Mouse (Mus musculus) lung, postnatal 25 days (tissue): ENCODE data around the gene Slc22a8.

Source experiments
- DNase-seq: peaks from one replicate; pipeline ENCODE4 v3.0.0; 2022; ENCODE audit warnings: low spot score

Gene Slc22a8

GRCm38 (mm10) chr19:8590954-8591353 lies at the start of gene Slc22a8:
Slc22a8 (plus strand) TSS chr19:8591254.
- no peak for DNase-seq

- DNase-seq: no peak
Measured at GRCm38 (mm10) chr19:8558897-8559296, 32.2 kb upstream of the Slc22a8 start.

GRCm38 (mm10) chr19:8564021-8564420 lies 27.0 kb upstream of the Slc22a8 start:
- no peak for DNase-seq

DNA sequence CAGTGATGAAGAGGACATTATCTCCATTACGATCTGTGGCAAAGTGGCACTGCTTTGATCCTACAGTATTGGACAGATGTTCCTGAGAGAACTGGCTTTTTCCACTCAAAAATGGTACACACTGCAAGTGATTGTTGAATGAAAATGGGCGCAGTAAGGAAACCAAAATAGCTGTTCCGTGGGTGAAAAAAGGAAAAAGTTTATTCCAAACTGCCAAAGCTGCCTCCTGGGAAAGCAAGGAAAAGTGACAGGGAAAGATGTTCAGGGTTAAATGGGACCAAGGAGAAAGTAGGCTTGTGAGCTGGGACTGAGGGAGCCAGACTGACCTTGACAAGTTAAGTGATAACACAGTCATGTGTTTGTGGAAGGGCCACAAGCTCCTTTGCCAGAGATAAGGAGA lies 26.6 kb upstream of the Slc22a8 start:
- DNase-seq: no peak

- DNase-seq: no peak
Measured at GRCm38 (mm10) chr19:8565262-8565661, 25.8 kb upstream of the Slc22a8 start.

DNA sequence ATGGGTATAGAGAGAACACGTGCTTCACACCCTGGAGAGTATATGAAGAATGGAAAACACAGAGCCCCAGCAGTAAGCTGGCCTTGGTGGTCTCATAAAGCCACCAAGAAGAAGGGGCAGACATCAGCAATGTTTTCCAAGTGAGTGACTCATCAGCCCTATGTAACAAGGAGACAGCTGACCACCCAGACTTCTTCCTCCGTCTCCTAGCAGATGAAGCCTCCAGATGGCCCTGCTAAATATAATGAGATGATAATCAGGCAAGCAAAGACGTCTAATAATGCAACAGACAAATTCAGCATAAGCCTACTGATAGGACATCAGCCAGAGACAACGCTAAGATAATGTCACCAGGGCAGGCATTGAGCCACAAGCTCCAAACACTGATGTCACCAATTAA lies 25.1 kb upstream of the Slc22a8 start:
- no peak for DNase-seq

DNA sequence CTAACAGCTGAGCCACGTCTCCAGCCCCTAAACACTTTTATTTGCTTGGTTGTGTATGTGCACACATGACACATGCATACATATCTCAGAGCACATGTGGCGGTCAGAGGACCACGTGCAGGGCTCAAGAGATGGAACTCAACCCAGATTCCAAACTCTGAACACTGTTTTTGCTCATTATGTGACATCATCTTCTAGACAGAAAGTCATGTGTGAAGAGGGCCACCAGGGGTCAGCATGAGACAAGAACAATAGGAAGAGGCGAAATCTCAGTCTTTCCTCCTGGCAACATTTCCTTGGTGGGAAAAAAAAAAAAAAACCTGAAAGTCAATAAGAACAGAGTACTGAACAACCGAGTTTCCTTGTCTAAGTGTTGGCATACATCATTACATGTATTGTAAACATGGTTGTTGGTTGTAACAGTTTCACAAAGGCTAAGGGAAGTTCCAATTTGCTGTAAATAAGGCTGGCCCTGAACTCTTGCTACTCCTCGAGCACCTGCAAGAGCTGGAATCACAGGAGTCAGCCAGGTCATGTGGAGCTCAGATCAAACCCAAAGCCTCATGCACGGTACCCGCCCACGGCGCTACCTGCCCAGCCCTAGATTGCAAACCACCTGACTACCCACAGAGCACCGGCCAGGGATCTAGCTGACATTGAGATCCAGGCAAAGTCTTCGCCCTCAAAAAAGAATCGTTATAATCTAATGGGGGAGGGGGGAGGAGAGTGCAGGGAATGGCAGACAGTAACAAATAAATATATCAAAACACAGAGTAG lies 23.8 kb upstream of the Slc22a8 start:
- DNase-seq: peak; percentile 13

GRCm38 (mm10) chr19:8569453-8569863 lies 21.6 kb upstream of the Slc22a8 start:
- DNase-seq: no peak

DNA sequence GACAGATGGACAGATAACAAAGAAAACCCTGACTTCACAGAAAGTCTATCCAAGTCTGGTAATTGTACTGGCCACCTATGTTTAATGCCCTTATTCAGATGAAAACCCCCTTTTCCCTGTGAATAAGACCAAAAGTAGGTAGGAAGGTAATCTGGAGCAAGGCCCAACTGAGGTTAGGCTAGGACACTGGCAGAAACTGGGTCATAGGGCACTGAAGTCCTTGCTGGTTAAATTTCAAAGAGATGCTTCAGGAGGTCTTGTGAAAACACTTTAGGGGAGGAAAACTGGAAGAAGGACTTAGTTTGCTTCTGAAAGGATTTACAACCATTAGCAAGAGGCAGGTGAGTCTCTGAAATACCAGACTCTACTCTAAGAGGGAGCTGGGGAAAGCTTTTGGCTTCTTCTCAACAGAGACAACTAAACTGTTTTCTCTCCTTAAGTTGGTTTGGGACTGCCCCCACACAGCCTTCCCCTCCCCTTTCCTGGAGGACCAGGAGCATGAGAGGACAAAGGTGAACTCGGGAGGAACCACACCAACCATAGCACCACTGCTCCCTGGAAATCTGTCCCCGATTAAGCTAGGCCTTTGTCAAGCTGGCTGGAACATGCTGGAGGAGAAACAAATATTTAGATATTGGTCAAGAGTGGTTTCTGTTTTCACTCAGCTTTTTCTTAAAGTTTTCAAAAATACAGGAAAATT lies 20.6 kb upstream of the Slc22a8 start:
- no peak for DNase-seq

DNA sequence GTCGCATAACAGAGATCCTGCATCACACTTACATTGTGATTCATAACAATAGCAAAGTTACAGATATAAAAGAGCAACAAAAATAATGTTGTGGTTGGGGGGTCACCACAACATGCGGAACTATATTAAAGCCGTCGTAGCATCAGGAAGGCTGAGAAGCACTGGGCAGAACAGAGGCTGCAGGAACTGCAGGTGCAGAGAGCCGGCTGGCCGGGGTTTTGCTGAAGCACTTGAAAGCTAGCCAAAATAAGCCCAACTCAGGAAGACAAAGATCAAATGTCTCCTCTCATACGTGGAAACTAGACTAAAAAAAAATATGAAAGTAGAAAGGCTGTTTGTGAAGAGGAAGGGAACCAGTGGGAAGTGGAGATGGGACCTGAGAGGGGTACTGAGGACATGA lies 19.3 kb upstream of the Slc22a8 start:
- no peak for DNase-seq

- DNase-seq: no peak
Measured at GRCm38 (mm10) chr19:8572485-8572884, 18.6 kb upstream of the Slc22a8 start.

DNA sequence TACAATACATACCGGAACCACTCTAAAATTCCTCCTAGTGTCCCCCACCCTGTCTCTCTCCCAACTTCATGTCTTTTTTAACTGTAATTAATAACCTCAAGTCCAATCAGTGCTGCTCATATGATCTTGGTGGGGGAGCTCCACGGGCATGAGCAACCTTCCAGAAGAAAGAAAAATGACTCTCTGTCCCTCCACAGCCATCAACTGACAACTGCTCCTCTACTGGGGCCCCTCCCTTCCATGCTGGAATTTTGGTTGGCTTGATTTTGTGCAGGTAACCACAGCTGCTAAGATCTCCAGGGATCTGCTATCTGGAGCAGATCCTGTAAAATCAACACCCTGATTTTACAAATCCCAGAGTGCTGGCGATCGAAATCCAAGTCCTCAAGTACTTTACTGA lies 13.6 kb upstream of the Slc22a8 start:
- no peak for DNase-seq

GRCm38 (mm10) chr19:8578293-8578969 lies 12.6 kb upstream of the Slc22a8 start:
- peak; percentile 44 for DNase-seq

DNA sequence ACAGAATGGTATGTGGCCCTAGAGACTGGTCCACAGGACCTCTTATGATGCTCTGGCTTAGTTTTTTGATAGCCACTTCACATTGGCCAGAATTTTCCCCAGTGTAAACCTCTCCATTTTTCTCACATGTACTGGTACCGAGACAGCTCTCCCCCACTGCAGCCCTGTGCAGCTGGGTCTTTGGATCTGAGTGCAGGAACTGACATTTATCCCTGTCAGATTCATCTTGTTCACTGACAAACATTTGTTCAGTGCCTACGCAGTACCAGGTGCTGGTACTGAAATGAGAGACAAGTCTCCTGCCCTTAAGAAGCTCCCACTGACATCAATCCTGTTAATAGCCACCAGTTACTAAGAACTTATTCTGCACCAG lies 12.1 kb upstream of the Slc22a8 start:
- no peak for DNase-seq

GRCm38 (mm10) chr19:8585298-8585697 lies 5.8 kb upstream of the Slc22a8 start:
- DNase-seq: no peak

- DNase-seq: no peak
Measured at GRCm38 (mm10) chr19:8585899-8586298, 5.2 kb upstream of the Slc22a8 start.

DNA sequence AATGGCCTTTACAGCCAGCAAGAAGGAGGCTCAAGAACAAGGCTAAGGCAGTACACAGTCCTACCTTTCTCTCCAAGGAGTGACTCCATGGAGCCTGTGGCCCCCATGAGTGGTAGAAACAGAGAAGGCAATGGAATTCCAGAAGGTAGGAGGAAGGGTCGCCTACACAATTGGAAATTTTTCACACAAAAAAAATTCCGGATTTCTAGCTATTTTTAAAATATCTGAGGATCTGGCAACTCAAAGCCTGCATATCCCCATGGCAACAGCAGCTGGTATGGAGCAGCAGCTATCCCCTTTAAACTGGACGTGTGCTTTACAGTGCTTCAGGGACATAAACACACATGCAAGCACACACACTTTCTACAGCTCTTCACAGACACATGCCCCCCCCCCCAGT lies 4.7 kb upstream of the Slc22a8 start:
- no peak for DNase-seq

DNA sequence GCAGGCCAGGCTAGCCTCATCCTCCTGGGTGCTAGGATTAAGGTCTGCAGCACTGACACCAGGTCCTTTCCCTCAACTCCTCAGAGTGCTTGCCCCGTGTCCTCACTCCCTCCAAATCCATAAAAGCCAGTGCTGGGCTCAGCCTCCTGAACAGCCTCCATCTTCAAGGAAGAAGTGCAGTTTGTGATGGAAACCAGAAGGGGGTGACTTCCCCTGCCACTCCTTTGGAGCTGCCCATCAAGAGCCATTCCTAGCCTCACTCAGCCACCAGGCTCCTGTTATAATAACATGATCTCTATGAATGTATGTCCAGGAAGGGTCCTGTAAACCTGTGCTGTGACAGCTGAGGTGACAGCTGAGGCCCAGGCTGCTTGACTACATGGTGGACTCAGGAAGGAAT lies 3.7 kb upstream of the Slc22a8 start:
- no peak for DNase-seq

GRCm38 (mm10) chr19:8592155-8592554 lies 1.1 kb downstream of the Slc22a8 start:
- DNase-seq: peak; percentile 10

DNA sequence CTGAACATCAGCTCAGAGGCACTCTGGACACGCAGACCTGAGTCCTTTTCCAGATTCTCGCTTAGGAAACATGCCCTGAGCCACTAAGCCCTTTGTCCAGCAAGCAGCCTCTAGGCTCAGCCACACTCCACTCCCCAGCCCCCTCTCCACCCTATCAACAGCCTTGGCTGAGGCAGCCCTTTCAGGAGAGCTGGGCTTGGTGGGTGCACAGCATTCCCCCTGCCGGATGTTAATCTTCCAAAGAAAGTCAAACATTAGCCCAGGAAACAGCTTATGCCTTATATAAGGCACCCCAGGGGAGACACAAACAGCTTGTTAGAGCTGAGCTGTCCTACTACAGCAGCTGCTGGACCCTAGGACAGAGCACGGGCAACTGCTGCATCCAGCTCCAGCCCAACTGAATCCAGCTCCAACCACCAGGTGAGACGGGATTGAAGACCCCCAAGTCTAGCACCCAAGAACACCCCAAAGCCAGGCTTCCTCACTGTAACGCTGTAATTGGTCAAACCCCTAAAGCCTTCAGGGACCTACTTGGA lies 1.9 kb downstream of the Slc22a8 start:
- DNase-seq: no peak

GRCm38 (mm10) chr19:8593833-8594232 lies 2.8 kb downstream of the Slc22a8 start:
- no peak for DNase-seq

GRCm38 (mm10) chr19:8594518-8594917 lies 3.5 kb downstream of the Slc22a8 start:
- DNase-seq: no peak

DNA sequence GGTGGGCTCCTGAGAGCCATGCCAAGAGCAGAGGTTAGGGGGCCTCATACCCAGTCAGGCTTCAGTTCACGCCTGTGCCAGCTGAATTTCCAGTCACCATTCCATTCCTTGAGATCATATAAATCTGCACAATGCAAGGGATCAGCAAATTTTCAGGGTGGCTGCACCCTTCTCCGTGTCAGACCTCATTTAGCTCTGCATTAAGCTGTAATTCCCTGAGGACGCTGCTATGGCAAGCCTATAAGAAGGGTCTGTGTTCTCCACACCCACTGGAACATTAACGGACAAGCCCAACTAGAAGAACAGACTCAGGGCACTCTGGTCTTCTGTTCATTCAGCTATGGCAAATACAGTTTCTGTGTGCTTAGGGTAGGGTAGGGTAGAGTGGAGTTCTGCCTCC lies 6.2 kb downstream of the Slc22a8 start:
- no peak for DNase-seq
